Mouse (Mus musculus) telencephalon, adult 2 months (tissue): Measurements from ENCODE around the gene Imp4.

Experiments used
- DNase-seq: peaks from one replicate; pipeline ENCODE4 v3.0.0-alpha.2; 2011; ENCODE audit warnings: low read depth, low spot score

Imp4 gene

DNA sequence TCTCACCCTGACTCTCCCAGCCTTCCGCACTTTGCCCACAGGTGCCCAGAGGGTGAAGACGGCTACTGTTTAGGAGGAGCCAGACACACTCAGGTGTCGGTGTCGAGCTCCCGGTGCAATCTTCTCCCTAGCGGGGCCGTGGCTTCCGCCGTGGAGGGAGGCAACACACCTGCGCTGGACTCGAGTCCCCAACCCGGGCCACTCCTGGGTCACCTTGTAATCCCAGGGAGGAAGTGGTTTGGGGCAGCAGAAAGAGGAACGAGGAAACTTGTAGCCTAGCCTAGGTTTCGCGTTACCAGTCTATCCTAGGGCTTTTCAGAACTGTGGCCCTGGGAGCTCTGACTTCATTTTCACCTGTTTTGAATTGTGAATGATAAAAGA lies 20.4 kb downstream of the Imp4 start:
- no peak for DNase-seq

GRCm38 (mm10) chr1:34462766-34463165 lies 23.1 kb downstream of the Imp4 start:
- DNase-seq, result no peak

GRCm38 (mm10) chr1:34464310-34464817 lies 24.7 kb downstream of the Imp4 start:
- DNase-seq, result no peak

- DNase-seq, result no peak
These were observed 25.8 kb downstream of the Imp4 start for GRCm38 (mm10) chr1:34465445-34465844.

GRCm38 (mm10) chr1:34468051-34468450 lies 28.4 kb downstream of the Imp4 start:
- DNase-seq, result no peak

- no peak for DNase-seq
These were observed 28.8 kb downstream of the Imp4 start for GRCm38 (mm10) chr1:34468500-34468899.

DNA sequence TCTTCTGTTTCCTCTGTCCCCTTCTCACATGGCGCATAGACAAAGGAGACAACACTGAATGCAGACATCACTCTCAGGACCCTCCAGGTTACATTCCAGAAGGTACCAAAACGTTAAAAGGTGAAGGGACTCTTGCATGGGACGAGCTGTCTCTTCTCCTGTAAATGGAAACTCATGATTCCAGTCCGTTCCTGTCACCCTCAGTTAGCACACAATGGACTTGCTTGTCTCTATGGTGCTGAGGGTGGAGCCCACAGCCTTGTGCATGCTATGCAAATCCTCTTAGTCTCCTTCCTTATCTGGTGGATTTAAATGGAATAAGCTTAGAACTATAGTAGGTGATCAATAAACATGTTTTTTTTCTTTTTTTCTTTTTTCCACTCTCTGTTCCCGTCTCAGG lies 30.1 kb downstream of the Imp4 start:
- DNase-seq, result no peak

DNA sequence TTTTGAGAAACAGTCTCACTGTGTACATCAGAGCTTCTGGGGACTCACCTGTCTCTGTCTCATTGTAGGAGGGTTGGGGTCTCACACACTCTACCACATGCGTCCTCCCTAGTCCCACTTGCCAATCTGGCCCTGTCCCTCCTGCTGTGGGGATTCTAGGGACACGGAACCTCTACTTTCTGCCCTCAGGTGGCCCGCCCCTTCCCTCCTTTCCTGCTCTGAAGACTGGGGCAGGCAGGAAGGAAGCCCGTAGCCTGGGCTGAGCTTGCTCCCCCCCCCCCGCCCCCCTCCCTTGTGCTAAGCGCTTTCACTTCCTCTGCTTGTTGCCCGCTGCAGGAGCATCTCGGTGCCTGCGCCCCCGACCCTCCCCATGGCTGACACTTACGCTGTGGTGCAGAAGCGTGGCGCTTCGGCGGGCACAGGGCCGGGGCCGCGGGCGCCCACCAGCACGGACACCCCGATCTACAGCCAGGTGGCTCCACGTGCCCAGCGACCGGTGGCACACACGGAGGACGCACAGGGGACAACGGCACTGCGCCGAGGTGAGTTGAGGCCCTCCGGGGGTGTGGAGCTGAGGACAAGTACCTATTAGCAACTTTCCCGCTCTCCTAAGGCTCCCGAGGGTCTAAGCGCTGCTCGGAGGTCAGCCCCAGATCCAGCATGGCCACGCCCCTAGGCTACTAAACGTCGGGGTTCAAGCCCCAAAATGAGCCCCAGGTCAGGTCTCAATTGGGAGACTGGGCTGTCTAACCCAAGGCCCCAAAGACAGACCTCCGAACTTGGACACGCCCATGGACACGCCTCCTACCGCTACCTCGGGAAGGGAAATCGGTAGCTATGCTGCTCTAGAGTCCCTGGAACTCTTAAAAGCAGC lies 33.0 kb downstream of the Imp4 start:
- DNase-seq, result no peak

GRCm38 (mm10) chr1:34478891-34479655 lies 39.4 kb downstream of the Imp4 start:
- no peak for DNase-seq

DNA sequence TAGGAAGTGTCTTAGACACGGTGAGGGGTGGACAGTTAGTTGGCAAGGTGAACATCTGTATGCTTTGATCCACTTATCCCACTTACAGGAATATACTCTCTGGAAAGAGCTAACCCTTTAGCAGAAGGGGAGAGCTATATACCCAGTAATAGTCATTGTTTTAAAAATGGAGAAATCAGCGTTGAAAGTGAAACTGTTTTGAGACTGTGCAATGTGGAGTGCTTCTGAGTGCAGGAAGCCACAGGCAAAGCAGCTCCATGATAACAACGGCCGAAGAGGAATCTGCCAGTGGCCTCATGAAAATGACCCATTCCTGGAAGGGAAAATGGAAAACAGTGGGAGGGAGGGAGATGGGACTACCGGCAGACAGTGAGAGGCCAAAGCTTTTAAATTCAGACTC lies 41.1 kb downstream of the Imp4 start:
- no peak for DNase-seq

GRCm38 (mm10) chr1:34481920-34482669 lies 42.4 kb downstream of the Imp4 start:
- DNase-seq, result no peak

DNA sequence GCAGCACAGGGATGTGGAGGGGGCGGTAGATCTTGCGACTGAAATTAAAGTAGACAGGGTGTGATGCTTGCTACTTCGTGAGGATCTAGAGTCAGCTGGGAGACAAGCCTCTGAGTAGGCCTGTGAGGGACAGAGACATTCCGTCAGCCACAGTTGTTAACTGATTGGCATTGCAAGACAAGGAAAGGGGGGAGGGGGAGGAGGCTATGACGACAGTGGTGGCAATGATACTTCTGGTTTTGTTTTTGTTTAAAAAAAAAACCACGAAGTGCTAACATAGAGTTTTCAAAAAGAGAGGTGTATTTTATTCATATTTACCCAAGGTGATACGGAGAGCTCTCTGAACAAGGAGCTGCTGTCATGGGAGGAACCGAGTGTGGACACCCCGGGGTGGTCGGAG lies 44.8 kb downstream of the Imp4 start:
- DNase-seq, result no peak

- DNase-seq, result peak; percentile 52
These were observed 46.0 kb downstream of the Imp4 start for GRCm38 (mm10) chr1:34485461-34486188.

DNA sequence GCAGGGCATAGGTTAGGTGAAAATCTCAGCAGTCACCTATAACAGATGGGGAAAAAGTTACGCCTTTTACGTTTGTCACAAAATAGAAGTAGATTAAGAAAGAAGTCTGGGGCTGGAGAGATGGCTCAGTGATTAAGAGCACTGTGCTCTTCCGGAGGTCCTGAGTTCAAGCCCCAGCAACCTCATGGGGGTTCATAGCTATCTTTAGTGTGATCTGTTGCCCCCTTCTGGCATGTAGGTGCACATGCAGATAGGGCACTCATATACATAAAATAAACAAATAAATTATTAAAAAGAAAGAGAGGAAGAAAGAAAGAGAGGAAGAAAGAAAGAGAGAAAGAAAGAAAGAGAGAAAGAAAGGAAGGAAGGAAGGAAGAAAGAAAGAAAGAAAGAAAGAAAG lies 47.7 kb downstream of the Imp4 start:
- DNase-seq, result no peak

- no peak for DNase-seq
These were observed 50.3 kb downstream of the Imp4 start for GRCm38 (mm10) chr1:34489852-34490541.

DNA sequence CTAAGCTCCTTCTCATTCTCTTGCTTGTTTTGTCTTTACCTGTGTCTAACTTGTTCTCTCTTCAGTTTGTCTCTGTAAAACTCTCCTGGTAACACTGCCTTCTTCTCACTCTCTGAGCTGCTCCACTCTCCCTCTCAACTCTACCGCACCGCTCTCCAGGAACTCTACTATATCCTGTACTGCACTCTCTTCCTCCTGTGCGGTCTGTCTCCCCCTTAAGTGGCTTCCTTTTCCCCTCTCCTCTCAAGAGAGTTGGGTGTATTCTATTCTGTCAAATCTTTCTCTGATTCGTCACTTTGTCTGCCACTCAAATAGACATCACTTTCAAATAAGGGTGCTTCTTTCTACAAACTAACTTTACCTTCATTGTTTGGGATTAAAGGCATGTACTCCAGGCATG lies 51.8 kb downstream of the Imp4 start:
- no peak for DNase-seq
